Mouse (Mus musculus) intestine, embryonic 14.5 days (tissue): ENCODE data around the gene Cep41. TPM values are rescaled to one million over a fixed set of nuclear protein-coding genes. Genes with fewer than 3 reads are reported as not detected.

Source experiments
- ATAC-seq: fragments of 200-750 bp; cut with Nextera tagmentation; replicated peaks from 2 replicates; pipeline ENCODE4 v1.8.0; 2017; ENCODE audit warnings: low read depth, moderate number of reproducible peaks, moderate TSS enrichment, moderate library complexity; ENCODE audit not compliant: low FRiP score, low TSS enrichment
- DNase-seq: peaks from one replicate; pipeline ENCODE4 v3.0.0-alpha.2; 2018; ENCODE audit warnings: low spot score
- H3K27ac ChIP-seq: fragments of 300-500 bp; sonication (generic); 2 replicates; pipeline ENCODE4 v1.5.1; 2014; ENCODE audit warnings: low read depth, mild to moderate bottlenecking, control low read depth
- H3K27me3 ChIP-seq: fragments of 300-500 bp; sonication (generic); replicated peaks from 2 replicates; pipeline ENCODE4 v1.6.1; 2014; ENCODE audit warnings: low read length, control low read depth; ENCODE audit not compliant: control insufficient read depth, insufficient read depth
- H3K36me3 ChIP-seq: fragments of 300-500 bp; sonication (generic); 2 replicates; pipeline ENCODE4 v1.6.1; 2014; ENCODE audit warnings: low read length, control low read depth; ENCODE audit not compliant: control insufficient read depth, insufficient read depth
- H3K4me1 ChIP-seq: fragments of 300-500 bp; sonication (generic); replicated peaks from 2 replicates; pipeline ENCODE4 v1.6.1; 2014; ENCODE audit warnings: low read length, control low read depth, mixed read lengths; ENCODE audit not compliant: control insufficient read depth, insufficient read depth
- H3K4me2 ChIP-seq: fragments of 300-500 bp; sonication (generic); 2 replicates; pipeline ENCODE4 v1.6.1; 2014; ENCODE audit warnings: low read length
- H3K4me3 ChIP-seq: fragments of 300-500 bp; sonication (generic); 2 replicates; pipeline ENCODE4 v1.5.1; 2014; ENCODE audit warnings: low read depth, low read length, control low read depth, mixed read lengths
- H3K9ac ChIP-seq: fragments of 300-500 bp; sonication (generic); 2 replicates; pipeline ENCODE4 v1.6.1; 2014; ENCODE audit warnings: mild to moderate bottlenecking, low read length
- H3K9me3 ChIP-seq: fragments of 300-500 bp; sonication (generic); 2 replicates; pipeline ENCODE4 v1.6.1; 2016; ENCODE audit warnings: low read length, control low read depth; ENCODE audit not compliant: control insufficient read depth
- WGBS: fragments of 180-500 bp; shearing (Covaris S2); extraction: QIAGEN DNeasy Blood & Tissue Kit; methylation state at CpG from one replicate; pipeline ENCODE4 v1.1.7; 2014; 5-methylcytosine and 5-hydroxymethylcytosine counted together
- polyA plus RNA-seq: library from polyadenylated mRNA; unstranded; fragments of >200 nt; fragmentation: Nextera tagmentation; extraction: Ambion mirVana; gene quantifications from 2 replicates; pipeline ENCODE4 v1.2.1, GENCODE M21; 2014

Gene Cep41
- polyA plus RNA-seq, 1 experiment from 2014 or later = 10.0 TPM

GRCm38 (mm10) chr6:30619606-30620005, 73.9 kb downstream of the Cep41 start:
- ATAC-seq = no peak
- Histone ChIP-seq H3K9ac (no peak overlapping the region), H3K27me3 (no peaks in the 10 kb centered on the region), H3K4me1 (peaks cover 39% of the 10 kb centered on the region), H3K4me3 (no peak overlapping the region), H3K9me3 (no peaks in the 10 kb centered on the region), H3K36me3 (no peaks in the 10 kb centered on the region), H3K4me2 (no peak overlapping the region), H3K27ac (no peak overlapping the region)
- DNase-seq = no peak
- WGBS = 83% methylated on average over 5 of the region's 5 CpGs

GRCm38 (mm10) chr6:30618735-30619134, 74.8 kb downstream of the Cep41 start:
- no peak for DNase-seq
- no peak overlapping the region for H3K9ac ChIP-seq
- 0 out of 2 replicates have a peak overlapping the region, but pooled peaks have one; percentile 1 for H3K27ac ChIP-seq

GRCm38 (mm10) chr6:30617959-30618590, 75.5 kb downstream of the Cep41 start:
- no peak for DNase-seq
- Histone ChIP-seq H3K9ac (no peak overlapping the region), H3K27me3 (no peaks in the 10 kb centered on the region), H3K4me2 (peak overlapping the region; percentile 38), H3K4me1 (peaks cover 39% of the 10 kb centered on the region), H3K9me3 (no peaks in the 10 kb centered on the region), H3K4me3 (no peak overlapping the region), H3K27ac (0 out of 2 replicates have a peak overlapping the region, but pooled peaks have one; percentile 8), H3K36me3 (no peaks in the 10 kb centered on the region)
- peak; percentile 69 for ATAC-seq
- 19% methylated on average over 18 of the region's 18 CpGs for WGBS

More at GRCm38 (mm10) chr6:30618735-30619134, 74.8 kb downstream of the Cep41 start:
- H3K27me3 ChIP-seq = no peaks in the 10 kb centered on the region
- no peak overlapping the region for H3K4me3 ChIP-seq
- no peak for ATAC-seq
- H3K4me1 ChIP-seq = peaks cover 39% of the 10 kb centered on the region
- H3K9me3 ChIP-seq = no peaks in the 10 kb centered on the region
- no peak overlapping the region for H3K4me2 ChIP-seq
- H3K36me3 ChIP-seq = no peaks in the 10 kb centered on the region
- WGBS = 55% methylated on average over 6 of the region's 6 CpGs

DNA sequence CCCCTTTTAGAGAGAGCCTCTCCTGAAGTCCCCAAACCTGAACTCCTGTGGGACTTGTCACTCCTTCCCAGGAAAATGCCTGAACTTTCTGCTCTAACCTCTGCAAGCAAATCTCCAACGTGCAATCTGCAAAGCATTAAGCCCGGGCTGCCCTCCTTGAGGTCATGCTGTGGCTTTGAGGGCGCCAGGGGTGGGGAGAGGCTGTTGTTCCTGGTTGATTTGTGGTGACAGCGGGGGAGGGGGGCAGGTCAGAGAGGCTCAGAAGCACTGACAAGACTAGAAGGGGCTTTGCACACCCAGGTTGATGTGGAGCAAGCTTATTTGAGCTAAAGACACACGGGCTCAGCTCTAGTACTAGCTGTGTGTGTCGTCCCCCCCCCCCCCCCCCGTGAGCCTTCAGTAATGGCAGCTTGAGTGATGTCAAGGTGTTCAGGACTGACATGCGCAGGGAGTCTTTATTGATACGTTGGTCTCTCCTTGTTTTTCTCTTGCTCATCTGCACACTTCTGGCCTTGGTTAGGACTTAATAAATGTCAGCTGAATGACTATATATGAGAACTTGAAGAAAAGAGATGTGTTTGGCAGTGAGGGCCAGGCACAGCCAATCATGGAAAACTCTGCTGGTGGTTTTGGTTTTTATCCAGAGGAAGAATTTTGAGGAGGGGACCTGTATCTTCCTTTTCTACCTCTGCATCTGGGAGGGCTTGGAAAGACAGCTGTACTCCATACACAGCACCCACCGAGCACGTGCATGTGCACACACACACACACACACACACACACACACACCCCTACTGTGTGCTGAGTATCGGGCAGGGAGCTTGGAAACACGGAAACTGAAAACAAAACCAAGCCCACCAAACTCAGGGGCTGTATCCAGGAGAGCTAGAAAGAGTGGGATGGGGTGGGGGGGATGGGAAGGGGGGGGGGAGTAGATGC, 76.3 kb downstream of the Cep41 start:
- H3K4me3 ChIP-seq = no peak overlapping the region

GRCm38 (mm10) chr6:30616491-30616941, 77.0 kb downstream of the Cep41 start:
- Histone ChIP-seq H3K36me3 (no peaks in the 10 kb centered on the region), H3K9ac (no peak overlapping the region), H3K4me1 (peaks cover 33% of the 10 kb centered on the region), H3K27ac (no peak overlapping the region), H3K4me3 (no peak overlapping the region), H3K9me3 (no peaks in the 10 kb centered on the region), H3K4me2 (no peak overlapping the region), H3K27me3 (no peaks in the 10 kb centered on the region)
- no peak for DNase-seq
- ATAC-seq = no peak
- WGBS = 23% methylated on average over 8 of the region's 8 CpGs

More for the DNA sequence above, 76.3 kb downstream of the Cep41 start:
- Histone ChIP-seq H3K27me3 (no peaks in the 10 kb centered on the region), H3K9me3 (no peaks in the 10 kb centered on the region), H3K27ac (peak overlapping the region; percentile 8; the same call in 1 of the 2 replicates), H3K4me2 (peak overlapping the region; percentile 38), H3K9ac (no peak overlapping the region), H3K36me3 (no peaks in the 10 kb centered on the region), H3K4me1 (peaks cover 37% of the 10 kb centered on the region)
- ATAC-seq = peak; percentile 48
- DNase-seq = peak; percentile 64
- WGBS = 12% methylated on average over 13 of the region's 13 CpGs

- no peak overlapping the region for H3K27ac ChIP-seq
- ATAC-seq (no peak), DNase-seq (no peak)
- H3K4me2 ChIP-seq = no peak overlapping the region
- no peaks in the 10 kb centered on the region for H3K9me3 ChIP-seq
- H3K27me3 ChIP-seq = no peaks in the 10 kb centered on the region
- H3K4me1 ChIP-seq = peaks cover 28% of the 10 kb centered on the region
- 41% methylated on average over 4 of the region's 4 CpGs for WGBS
- no peak overlapping the region for H3K4me3 ChIP-seq
- no peak overlapping the region for H3K9ac ChIP-seq
- no peaks in the 10 kb centered on the region for H3K36me3 ChIP-seq
Observed at GRCm38 (mm10) chr6:30615741-30616140, 77.8 kb downstream of the Cep41 start.

GRCm38 (mm10) chr6:30614251-30614650, 79.3 kb downstream of the Cep41 start:
- ATAC-seq (no peak), DNase-seq (no peak)
- Histone ChIP-seq H3K36me3 (no peaks in the 10 kb centered on the region), H3K4me2 (no peak overlapping the region), H3K4me3 (no peak overlapping the region), H3K27ac (no peak overlapping the region), H3K9ac (no peak overlapping the region), H3K27me3 (no peaks in the 10 kb centered on the region), H3K4me1 (peaks cover 28% of the 10 kb centered on the region), H3K9me3 (no peaks in the 10 kb centered on the region)
- WGBS = 83% methylated on average over 6 of the region's 6 CpGs

DNA sequence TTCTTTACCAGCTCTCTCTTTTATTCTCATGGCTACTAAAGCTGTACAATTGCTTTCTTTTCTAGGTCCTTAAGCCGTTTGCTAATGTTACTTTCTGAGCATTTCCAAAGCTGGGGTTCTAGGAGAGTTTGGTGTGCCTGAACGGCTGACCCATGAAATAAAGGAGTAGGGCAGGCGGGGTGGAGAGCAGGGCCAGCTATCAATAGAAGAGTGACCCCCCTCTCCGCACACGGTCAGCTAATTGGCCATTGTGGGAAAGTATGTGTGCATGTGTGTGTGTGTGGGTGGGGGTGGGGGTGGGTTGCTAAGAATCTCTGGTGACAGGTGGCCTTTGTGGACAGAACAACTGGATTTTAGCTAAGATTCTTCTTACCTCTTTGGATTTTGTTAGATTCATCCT, 82.3 kb downstream of the Cep41 start:
- Histone ChIP-seq H3K9ac (no peak overlapping the region), H3K36me3 (no peaks in the 10 kb centered on the region), H3K27me3 (no peaks in the 10 kb centered on the region), H3K27ac (no peak overlapping the region), H3K4me1 (peaks cover 6% of the 10 kb centered on the region), H3K4me3 (no peak overlapping the region), H3K4me2 (no peak overlapping the region), H3K9me3 (no peaks in the 10 kb centered on the region)
- ATAC-seq (no peak), DNase-seq (no peak)
- WGBS = 70% methylated on average over 5 of the region's 5 CpGs
